Comparison of ENCODE assay signal across 7 mouse cellular contexts in genomic region chr14:20993067-20993691, GRCm38 (mm10). TPM values are rescaled to one million over a fixed set of nuclear protein-coding genes. Genes with fewer than 3 reads are reported as not detected.
DNase-seq lines count a peak whose midpoint lies in the region; ATAC-seq and TF ChIP-seq lines count a peak whose summit lies in the region.

No protein-coding gene starts in this region.

- peak; percentile 85 for TF ChIP-seq CTCF in E14TG2a.4 (conservative IDR thresholded peaks at IDR 0.05; ENCODE audit: low read length)

- H3K36me3 ChIP-seq in E14TG2a.4 (ENCODE audit: insufficient read depth, low read length) = peaks cover 22% of the 10 kb centered on the region
- H3K36me3 ChIP-seq in forebrain, embryonic 16.5 days (ENCODE audit: control insufficient read depth, insufficient read depth) = no peaks in the 10 kb centered on the region
- H3K36me3 ChIP-seq in limb, embryonic 10.5 days = peaks cover 21% of the 10 kb centered on the region
- no peaks in the 10 kb centered on the region; the same call in 1 of the 2 replicates for H3K36me3 ChIP-seq in neural tube, embryonic 15.5 days

- no peak overlapping the region for H3K4me3 ChIP-seq in E14TG2a.4 (replicated peaks; ENCODE audit: low read length)
- no peak overlapping the region for H3K4me3 ChIP-seq in forebrain, embryonic 16.5 days (replicated peaks; ENCODE audit: low read length)
- H3K4me3 ChIP-seq in limb, embryonic 10.5 days = no peak overlapping the region
- no peak overlapping the region for H3K4me3 ChIP-seq in neural tube, embryonic 15.5 days (replicated peaks)

- H3K27me3 ChIP-seq in E14TG2a.4 (ENCODE audit: insufficient read depth, low read length) = no peaks in the 10 kb centered on the region
- H3K27me3 ChIP-seq in forebrain, embryonic 16.5 days (replicated peaks; ENCODE audit: control insufficient read depth, insufficient read depth, low read length) = no peaks in the 10 kb centered on the region
- no peaks in the 10 kb centered on the region for H3K27me3 ChIP-seq in limb, embryonic 10.5 days (ENCODE audit: low read depth, poor library complexity, severe bottlenecking)
- H3K27me3 ChIP-seq in neural tube, embryonic 15.5 days (replicated peaks) = no peaks in the 10 kb centered on the region

- no peaks in the 10 kb centered on the region for H3K9me3 ChIP-seq in E14TG2a.4 (ENCODE audit: low read length)
- H3K9me3 ChIP-seq in forebrain, embryonic 16.5 days (ENCODE audit: control insufficient read depth, low read length) = no peaks in the 10 kb centered on the region
- no peaks in the 10 kb centered on the region for H3K9me3 ChIP-seq in limb, embryonic 10.5 days (replicated peaks)
- no peaks in the 10 kb centered on the region for H3K9me3 ChIP-seq in neural tube, embryonic 15.5 days (replicated peaks)

- no peak overlapping the region for H3K4me2 ChIP-seq in forebrain, embryonic 16.5 days (ENCODE audit: low read length)
- H3K4me2 ChIP-seq in neural tube, embryonic 15.5 days = no peak overlapping the region

- 53% methylated on average over 3 of the region's 3 CpGs for WGBS in forebrain, embryonic 16.5 days
- WGBS in limb, embryonic 10.5 days = 65% methylated on average over 3 of the region's 3 CpGs
- 53% methylated on average over 3 of the region's 3 CpGs for WGBS in neural tube, embryonic 15.5 days

- peaks cover 7% of the 10 kb centered on the region for H3K4me1 ChIP-seq in E14TG2a.4 (replicated peaks; ENCODE audit: low read depth, low read length)
- peaks cover 13% of the 10 kb centered on the region for H3K4me1 ChIP-seq in forebrain, embryonic 16.5 days (replicated peaks; ENCODE audit: control insufficient read depth, insufficient read depth, low read length)
- H3K4me1 ChIP-seq in limb, embryonic 10.5 days = no peaks in the 10 kb centered on the region
- H3K4me1 ChIP-seq in neural tube, embryonic 15.5 days = no peaks in the 10 kb centered on the region

- 0 out of 2 replicates have a peak, but pooled peaks have one; percentile 45 for ATAC-seq in cerebellum, adult (ENCODE audit: insufficient number of reproducible peaks, low FRiP score, low TSS enrichment)
- peak; percentile 65; the same call in 1 of the 2 replicates for ATAC-seq in forebrain, embryonic 16.5 days
- peak; percentile 48 for ATAC-seq in inflammation-experienced regulatory T-cells, adult 6 months
- ATAC-seq in neural tube, embryonic 15.5 days (ENCODE audit: low FRiP score) = peak; percentile 53; the same call in 1 of the 2 replicates

- DNase-seq in B cell, adult 2 months = peak; percentile 39 to 47
- DNase-seq in limb, embryonic 10.5 days (ENCODE audit: low spot score) = peak; percentile 42

- H3K9ac ChIP-seq in forebrain, embryonic 16.5 days (replicated peaks; ENCODE audit: low read depth, low read length) = no peak overlapping the region
- H3K9ac ChIP-seq in neural tube, embryonic 15.5 days (replicated peaks) = no peak overlapping the region

- H3K27ac ChIP-seq in forebrain, embryonic 16.5 days (ENCODE audit: low read length) = no peak overlapping the region
- H3K27ac ChIP-seq in limb, embryonic 10.5 days = no peak overlapping the region
- H3K27ac ChIP-seq in neural tube, embryonic 15.5 days (replicated peaks) = no peak overlapping the region

RNA-seq across cellular contexts. Expression of gene Ap3m1, which starts 59.1 kb away (rescaled TPM):
- polyA plus RNA-seq in forebrain, embryonic 16.5 days (2015; fragmentation: Nextera tagmentation; extraction: Ambion mirVana) = 101 and 109 TPM in 2 replicates
- 100 to 1,000 TPM in 1 of 3 experiments, 10 to 100 TPM in 2; 70.6 to 107 (median 81.6) TPM for polyA plus RNA-seq in inflammation-experienced regulatory T-cells, adult 6 months (2017; shearing (Covaris generic))
- polyA plus RNA-seq in limb, embryonic 10.5 days (2016; fragmentation: Nextera tagmentation; extraction: Ambion mirVana) = 70.6 and 78.4 TPM in 2 replicates
- 73.8 and 74.6 TPM in 2 replicates for polyA plus RNA-seq in neural tube, embryonic 15.5 days (2015; fragmentation: Nextera tagmentation; extraction: Ambion mirVana)

RNA-seq across cellular contexts. Expression of gene Adk, which starts 59.2 kb away (rescaled TPM):
- polyA plus RNA-seq in forebrain, embryonic 16.5 days (2015; fragmentation: Nextera tagmentation; extraction: Ambion mirVana) = 71.9 and 82.3 TPM in 2 replicates
- 100 to 1,000 TPM in 2 of 3 experiments, 10 to 100 TPM in 1; 84.7 to 128 (median 118) TPM for polyA plus RNA-seq in inflammation-experienced regulatory T-cells, adult 6 months (2017; shearing (Covaris generic))
- 170 and 179 TPM in 2 replicates for polyA plus RNA-seq in limb, embryonic 10.5 days (2016; fragmentation: Nextera tagmentation; extraction: Ambion mirVana)
- 40.0 and 62.1 TPM in 2 replicates for polyA plus RNA-seq in neural tube, embryonic 15.5 days (2015; fragmentation: Nextera tagmentation; extraction: Ambion mirVana)
